Mouse (Mus musculus): ENCODE measurements around the gene Gm9837.
"Not testable (repeated sequence)": the region's sequence is repeated elsewhere in the genome, so short reads cannot be mapped to it uniquely, and the experiment has no call there.

Gm9837 gene

GRCm38 (mm10) chr11:53456474-53457371 is 13.6 kb downstream of the Gm9837 start, which contains the start of the genes Gm10447 and Shroom1:
TSS of gene Gm10447 (minus strand) at chr11:53457110.
TSS of gene Shroom1 (plus strand) at chr11:53457205.
- no peak for DNase-seq (ENCODE audit: low spot score)

DNA sequence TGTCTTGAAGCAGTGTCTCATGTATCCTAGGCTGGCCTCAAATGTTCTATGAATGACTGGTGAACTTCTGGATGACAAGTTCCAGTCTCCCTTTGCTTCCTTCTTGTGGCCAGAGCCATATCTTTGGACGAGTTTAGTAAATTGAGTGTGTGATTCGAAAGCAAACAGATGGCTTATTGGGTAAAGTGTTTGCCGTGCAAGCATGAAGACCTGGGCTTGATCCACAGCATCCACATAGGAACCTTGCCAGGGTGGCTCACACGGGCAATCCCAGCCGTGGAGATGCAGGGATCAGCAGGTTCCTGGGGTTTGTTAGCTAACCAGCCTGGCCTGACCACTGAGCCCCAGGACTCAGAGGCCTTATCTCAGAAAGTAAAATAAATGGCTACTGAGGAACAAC is 17.2 kb downstream of the Gm9837 start:
- no peak for DNase-seq (ENCODE audit: low spot score)

DNA sequence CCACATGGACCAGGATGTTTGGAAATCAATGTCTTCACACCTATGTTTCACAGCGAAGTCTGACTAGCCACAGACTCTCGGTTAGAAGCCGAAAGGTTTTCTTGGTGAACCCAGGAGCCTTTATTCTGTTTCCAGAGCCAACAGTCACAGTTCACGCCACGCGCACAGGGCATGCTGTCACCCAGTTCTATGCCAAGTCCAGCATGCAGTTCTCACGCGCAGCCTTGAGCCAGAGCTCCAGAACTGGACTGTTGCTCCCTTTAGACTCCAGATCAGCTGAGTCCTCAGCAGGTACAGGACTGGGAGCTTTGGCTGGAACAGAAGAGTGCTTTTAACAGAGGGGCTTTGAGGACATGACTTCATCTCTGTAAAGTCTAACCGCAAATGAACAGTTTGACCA is 17.9 kb downstream of the Gm9837 start:
- DNase-seq (ENCODE audit: low spot score) = no peak

DNA sequence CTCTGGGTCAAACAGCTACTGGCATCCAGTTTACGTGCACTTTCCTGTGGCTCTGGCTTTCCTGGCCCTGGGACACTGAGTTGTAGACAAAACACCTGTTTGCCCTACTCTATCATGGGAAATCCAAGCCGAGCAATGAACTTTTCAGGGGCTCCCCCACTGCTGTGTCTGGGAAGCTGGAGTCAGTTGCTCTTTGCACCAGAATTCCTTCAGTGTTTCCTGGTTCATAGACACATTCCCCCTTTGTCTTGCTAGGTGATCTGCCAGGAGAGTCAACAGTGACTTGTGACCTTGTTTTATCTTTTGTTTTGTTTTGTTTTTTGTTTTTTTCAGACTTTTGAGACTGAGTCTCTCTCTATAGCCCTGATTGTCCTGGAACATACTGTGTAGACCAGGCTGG is 18.9 kb downstream of the Gm9837 start:
- no peak for DNase-seq (ENCODE audit: low spot score)

DNA sequence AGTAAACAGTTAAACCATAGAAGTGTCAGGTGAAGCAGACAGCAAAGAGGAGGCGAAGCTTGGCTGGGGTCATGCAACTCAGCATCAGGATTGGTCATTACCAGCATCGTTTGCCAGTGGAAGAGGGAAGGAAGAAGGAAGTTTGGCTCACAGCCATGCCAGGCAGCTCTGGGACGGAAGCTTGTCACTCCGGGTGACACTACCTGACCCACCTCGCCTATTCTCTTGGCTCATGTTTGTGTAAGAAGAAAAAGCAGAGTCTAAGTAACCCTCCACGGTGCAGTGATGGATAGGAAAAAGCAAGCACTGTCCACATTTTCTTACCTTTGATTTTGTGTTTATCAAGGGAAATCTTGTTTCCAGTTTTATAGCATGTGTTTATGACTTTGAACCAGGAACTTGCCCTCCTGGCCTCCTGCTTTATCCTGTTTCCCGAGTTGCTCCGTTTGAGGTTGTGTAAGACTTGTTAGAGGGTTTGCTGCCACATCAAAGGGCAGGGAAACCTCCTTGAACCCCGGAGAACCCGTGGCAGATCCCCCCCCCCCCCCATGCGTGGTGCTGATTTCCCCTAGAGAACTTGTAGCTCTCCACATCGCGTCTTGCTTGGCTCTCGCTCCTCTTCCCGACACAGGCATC is 20.1 kb downstream of the Gm9837 start:
- DNase-seq (ENCODE audit: low spot score) = no peak

- no peak for DNase-seq (ENCODE audit: low spot score)
Observed at GRCm38 (mm10) chr11:53448529-53448928, 21.8 kb downstream of the Gm9837 start.

DNA sequence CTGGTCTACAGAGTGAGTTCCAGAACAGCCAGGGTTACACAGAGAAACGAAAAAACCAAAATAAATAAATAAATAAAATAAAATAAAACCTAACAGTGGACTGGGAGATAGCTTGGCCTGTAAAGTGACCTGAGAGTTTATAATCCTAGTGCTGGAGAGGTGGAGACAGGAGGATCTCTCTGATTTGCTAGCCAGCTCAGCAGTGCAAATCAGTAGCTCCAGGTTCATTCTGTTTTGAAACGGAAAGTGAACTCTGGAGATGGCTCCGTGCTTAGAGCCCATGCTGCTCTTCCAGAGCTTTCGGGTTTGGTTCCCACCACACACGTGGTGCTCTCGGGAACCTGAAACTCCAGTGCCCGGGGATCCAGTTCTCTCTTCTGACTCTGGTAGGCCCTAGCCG is 22.3 kb downstream of the Gm9837 start:
- no peak for DNase-seq (ENCODE audit: low spot score)

- DNase-seq (ENCODE audit: low spot score) = no peak
Observed at GRCm38 (mm10) chr11:53446183-53446582, 24.1 kb downstream of the Gm9837 start.

- DNase-seq (ENCODE audit: low spot score) = no peak
Observed at GRCm38 (mm10) chr11:53445562-53445961, 24.7 kb downstream of the Gm9837 start.

DNA sequence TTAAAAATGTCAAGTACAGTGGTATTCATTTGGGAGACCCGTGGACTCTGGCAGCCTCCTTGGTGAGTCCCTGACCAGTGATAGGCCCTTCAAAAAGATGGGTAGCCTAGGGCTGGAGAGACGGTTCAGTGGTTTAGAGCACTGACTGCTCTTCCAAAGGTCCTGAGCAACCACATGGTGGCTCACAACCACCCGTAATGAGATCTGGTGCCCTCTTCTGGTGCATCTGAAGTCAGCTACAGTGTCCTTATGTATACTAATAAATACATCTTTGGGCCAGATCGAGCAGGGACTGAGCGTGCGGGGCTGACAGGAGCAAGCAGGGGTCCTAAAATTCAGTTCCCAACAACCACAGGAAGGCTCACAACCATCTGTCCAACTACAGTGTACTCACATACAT is 26.4 kb downstream of the Gm9837 start:
- DNase-seq (ENCODE audit: low spot score) = no peak

- DNase-seq (ENCODE audit: low spot score) = no peak
Observed at GRCm38 (mm10) chr11:53441921-53442320, 28.4 kb downstream of the Gm9837 start.

GRCm38 (mm10) chr11:53436338-53436737 is 33.9 kb downstream of the Gm9837 start:
- no peak for DNase-seq (ENCODE audit: low spot score)

DNA sequence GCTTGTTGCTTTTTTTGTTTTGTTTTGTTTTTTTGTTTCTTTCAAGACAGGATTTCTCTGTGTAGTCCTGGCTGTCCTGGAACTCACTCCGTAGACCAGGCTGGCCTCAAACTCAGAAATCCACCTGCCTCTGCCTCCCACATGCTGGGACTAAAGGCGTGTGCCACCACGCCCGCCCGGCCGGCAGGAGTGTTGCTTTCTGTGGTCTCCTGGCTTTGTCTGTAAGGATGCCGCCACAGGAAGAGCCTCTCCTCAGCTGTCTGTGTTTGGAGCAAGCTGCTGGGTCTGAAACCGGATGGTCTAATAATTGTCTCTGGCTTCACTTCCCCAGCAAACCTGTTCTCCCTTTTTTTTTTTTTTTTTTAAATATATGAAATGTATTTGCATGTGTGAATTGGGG is 34.8 kb downstream of the Gm9837 start:
- DNase-seq (ENCODE audit: low spot score) = no peak

DNA sequence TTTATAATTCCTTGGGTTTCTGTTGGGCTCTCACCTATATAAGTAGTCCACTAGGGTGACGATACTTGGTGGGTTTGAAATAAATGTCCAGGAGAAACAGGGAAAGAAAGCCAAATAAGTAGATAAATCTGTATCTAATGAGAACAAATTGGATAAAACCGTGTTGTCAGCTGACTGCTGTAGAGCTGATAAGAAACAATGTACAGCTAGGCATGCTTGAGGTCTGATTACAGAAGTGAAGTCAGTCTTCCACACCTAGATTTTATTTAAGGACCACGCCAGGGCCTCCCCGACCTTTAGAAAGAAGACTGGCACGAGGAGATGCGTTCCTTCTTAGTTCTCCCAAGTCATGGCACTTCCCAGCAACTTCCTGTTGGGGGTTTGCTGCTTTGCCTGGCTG is 37.2 kb downstream of the Gm9837 start:
- DNase-seq (ENCODE audit: low spot score) = no peak

DNA sequence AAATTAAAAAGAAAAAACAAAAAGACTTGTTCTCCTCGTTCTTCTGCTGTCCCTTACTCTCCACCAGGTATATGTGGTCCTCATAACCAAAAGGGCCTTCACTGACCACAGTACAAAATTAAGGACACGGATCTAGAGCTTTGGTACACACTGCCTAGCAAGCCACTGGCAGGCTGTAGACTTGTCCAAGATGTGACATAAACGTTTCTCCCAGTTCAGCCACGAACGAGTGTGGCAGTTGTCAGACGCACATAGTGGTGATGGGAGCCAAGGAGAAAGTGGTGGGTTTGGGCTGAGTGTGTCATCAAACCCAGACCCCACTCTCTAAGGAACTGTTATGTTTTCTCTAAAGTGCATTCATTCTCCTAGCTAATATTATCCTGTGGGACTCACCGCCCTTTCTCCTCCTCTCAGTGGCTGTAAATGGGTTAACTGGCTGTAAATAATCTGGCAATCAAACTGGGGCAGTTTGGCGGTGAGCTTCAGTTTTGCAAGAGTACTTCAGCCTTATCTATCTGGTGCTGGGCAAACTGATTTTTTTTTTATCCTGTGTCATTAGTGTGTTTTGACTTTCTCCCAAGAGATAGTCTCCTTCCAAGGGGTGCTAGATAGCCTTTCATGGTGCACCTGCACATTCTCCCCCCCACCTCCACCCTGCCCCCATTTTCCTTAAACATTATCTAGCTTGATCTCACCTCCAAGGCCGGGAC is 38.8 kb downstream of the Gm9837 start:
- DNase-seq (ENCODE audit: low spot score) = no peak

GRCm38 (mm10) chr11:53430670-53431346 is 39.5 kb downstream of the Gm9837 start, which contains the start of the genes Uqcrq and Gdf9:
TSS of gene Uqcrq (minus strand) at chr11:53430831.
TSS of gene Gdf9 (plus strand) at chr11:53431023.
- DNase-seq (ENCODE audit: low spot score) = peak; percentile 91

- no peak for DNase-seq (ENCODE audit: low spot score)
Observed at GRCm38 (mm10) chr11:53430300-53430669, 40.0 kb downstream of the Gm9837 start.

- DNase-seq (ENCODE audit: low spot score) = no peak
Observed at GRCm38 (mm10) chr11:53429182-53429581, 41.1 kb downstream of the Gm9837 start.

- DNase-seq (ENCODE audit: low spot score) = no peak
Observed at GRCm38 (mm10) chr11:53428716-53429057, 41.6 kb downstream of the Gm9837 start.

DNA sequence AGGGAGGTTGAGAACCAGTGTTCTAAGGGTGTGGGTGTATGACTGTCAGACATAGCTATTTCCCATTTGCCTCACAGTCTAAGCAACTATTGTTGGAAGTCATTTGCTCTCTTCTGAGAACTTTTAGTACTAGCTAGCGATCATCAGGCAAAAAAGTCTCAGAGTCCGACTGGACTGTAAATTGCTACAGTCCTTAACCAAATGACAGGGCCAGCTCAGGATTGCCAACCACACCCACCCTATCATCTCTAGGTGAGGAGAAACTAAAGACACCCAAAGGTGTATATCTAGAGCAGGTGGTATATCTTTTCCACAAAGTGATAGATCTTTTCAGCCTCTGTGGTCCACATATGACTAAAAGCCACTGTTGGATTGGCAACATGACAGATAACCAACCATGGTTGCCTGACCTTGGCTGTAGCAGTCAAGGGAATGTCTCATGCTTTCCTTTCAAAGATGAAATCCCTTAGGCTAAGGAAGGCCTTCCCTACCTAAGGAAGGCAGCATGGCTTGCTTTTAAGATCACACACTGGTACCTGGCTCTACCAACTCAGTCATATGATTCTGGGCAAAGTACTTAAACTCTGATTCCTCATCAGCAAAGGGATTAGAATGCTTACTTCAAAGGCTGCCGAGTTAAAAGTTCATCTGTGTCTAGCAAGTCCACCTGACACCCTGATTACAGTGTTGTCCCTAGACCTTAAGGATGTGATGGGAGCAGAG is 42.1 kb downstream of the Gm9837 start:
- DNase-seq (ENCODE audit: low spot score) = no peak

DNA sequence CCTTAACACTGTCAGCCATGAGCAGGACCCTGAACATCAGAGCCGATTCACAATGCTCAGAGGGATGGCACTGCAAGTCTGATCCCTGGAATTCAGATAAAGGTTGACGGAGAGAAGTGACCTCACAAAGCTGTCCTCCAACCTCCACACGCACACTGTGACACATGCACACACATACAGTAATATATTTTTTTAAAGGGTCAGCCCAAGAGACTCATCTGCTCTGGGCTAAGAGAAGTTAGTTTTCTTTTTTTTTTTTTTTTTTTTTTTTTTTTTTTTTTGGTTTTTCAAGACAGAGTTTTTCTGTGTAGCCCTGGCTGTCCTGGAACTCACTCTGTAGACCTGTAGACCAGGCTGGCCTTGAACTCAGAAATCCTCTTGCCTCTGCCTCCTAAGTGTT is 43.4 kb downstream of the Gm9837 start:
- DNase-seq (ENCODE audit: low spot score) = not testable (repeated sequence)
